Mouse (Mus musculus): Measurements from ENCODE around the gene Il3ra. TPM values are rescaled to one million over a fixed set of nuclear protein-coding genes. Genes with fewer than 3 reads are reported as not detected.

Il3ra gene
- polyA plus RNA-seq (2015; fragmentation: Nextera tagmentation; extraction: Ambion mirVana) = 5.9 and 8.0 TPM in 2 replicates

DNA sequence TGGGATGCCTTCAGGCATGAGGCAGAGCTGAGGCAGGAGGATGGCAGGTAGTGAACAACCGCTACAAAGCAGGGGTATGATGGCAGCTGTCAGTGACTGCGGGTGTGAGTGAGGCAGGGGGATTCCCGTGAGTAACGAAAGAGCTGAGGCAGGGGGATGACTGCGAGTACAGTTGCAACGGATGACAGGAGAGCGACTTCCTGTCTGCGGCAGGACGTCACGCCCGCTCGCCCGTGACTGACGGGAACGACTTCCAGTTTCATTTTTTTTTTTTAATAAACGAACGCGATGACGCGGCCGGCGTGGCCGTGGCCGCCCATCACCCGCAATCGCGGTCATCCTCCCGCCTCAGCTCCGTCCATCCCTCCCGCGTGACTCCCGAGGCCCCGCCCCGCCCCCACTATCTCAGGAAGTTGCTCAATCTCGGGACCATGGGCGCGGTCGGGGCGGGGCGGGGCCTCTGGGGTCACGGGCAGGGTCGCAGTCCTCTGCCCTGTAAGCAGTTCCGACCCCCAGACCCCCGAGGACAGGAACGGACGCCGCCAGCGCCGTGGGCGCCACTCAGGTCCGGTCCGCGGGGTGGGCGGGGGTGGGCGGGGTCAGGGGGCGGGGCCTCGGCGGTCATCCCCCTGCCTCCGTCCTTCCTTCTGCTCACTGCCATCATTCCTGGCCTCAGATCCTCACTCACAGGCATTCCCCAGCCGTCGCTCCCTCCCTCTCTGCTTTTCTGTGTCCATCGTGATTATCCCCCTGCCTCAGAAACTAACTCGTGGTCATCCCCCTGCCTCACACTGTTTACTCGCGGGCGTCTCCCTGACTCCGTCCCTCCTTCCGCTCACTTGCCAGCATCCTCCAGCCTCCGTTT lies at the start of gene Il3ra:
Il3ra (plus strand) TSS at position 328 of the 865 bp plus-strand sequence.
- Histone ChIP-seq H3K4me3 (replicated peaks) (peak within 1 kb of the TSS; percentile 62), H3K4me2 (peak within 1 kb of the TSS; percentile 87), H3K9me3 (no peaks in the 10 kb centered on the region; the same call in 1 of the 2 replicates), H3K9ac (peak within 1 kb of the TSS; percentile 22; the same call in 1 of the 2 replicates), H3K4me1 (no peaks in the 10 kb centered on the region), H3K27me3 (replicated peaks) (no peaks in the 10 kb centered on the region), H3K27ac (peak within 1 kb of the TSS; percentile 74), H3K36me3 (peaks cover 7% of the 10 kb centered on the region; the same call in 1 of the 2 replicates)
- ATAC-seq (ENCODE audit: insufficient read depth, low FRiP score, low read depth) = peak; percentile 36
- WGBS = 3% methylated on average over 64 of the region's 69 CpGs

DNA sequence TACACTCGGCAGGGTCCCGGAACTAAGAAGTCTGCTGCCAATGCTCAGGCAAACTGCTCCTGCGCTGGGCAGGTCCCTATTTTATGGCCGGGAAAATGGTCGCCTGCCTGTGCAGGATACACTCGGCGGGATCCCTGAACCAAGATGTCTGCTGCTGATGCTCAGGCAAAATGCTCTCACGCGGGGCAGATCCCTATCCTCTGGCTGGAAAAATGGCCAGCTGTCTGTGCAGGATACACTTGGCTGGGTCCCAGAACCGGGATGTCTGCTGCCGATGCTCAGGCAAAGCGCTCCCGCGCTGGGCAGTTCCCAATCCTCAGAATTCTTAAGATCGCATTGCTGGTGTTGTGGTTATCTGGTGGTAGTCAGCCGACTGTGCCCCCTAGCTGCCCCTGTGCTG lies 37.1 kb upstream of the Il3ra start:
- H3K4me3 ChIP-seq (replicated peaks) = 0 out of 2 replicates have a peak overlapping the region, but pooled peaks have one; percentile 0
- H3K9me3 ChIP-seq = no peaks in the 10 kb centered on the region
- no peaks in the 10 kb centered on the region for H3K27me3 ChIP-seq (replicated peaks)
- no peaks in the 10 kb centered on the region for H3K4me1 ChIP-seq
- H3K9ac ChIP-seq = no peak overlapping the region
- ATAC-seq (ENCODE audit: insufficient read depth, low FRiP score, low read depth) = no peak
- H3K27ac ChIP-seq = no peak overlapping the region
- WGBS = 53% methylated on average over 16 of the region's 16 CpGs
- no peaks in the 10 kb centered on the region for H3K36me3 ChIP-seq
- peak overlapping the region; percentile 35; the same call in 1 of the 2 replicates for H3K4me2 ChIP-seq

- H3K27ac ChIP-seq = no peak overlapping the region
- H3K9me3 ChIP-seq = no peaks in the 10 kb centered on the region
- no peak for ATAC-seq (ENCODE audit: insufficient read depth, low FRiP score, low read depth)
- no peaks in the 10 kb centered on the region for H3K27me3 ChIP-seq (replicated peaks)
- no peaks in the 10 kb centered on the region for H3K36me3 ChIP-seq
- H3K4me1 ChIP-seq = no peaks in the 10 kb centered on the region
- no peak overlapping the region for H3K9ac ChIP-seq
- WGBS = 50% methylated on average over 14 of the region's 14 CpGs
- no peak overlapping the region for H3K4me2 ChIP-seq
- H3K4me3 ChIP-seq (replicated peaks) = no peak overlapping the region
These were observed 36.7 kb upstream of the Il3ra start for GRCm38 (mm10) chr14:14309416-14309815.

- no peak within 1 kb of the TSS for H3K27ac ChIP-seq
- H3K4me2 ChIP-seq = no peak within 1 kb of the TSS
- H3K27me3 ChIP-seq (replicated peaks) = no peaks in the 10 kb centered on the region
- no peak for ATAC-seq (ENCODE audit: insufficient read depth, low FRiP score, low read depth)
- no peak within 1 kb of the TSS for H3K4me3 ChIP-seq (replicated peaks)
- H3K36me3 ChIP-seq = no peaks in the 10 kb centered on the region
- H3K4me1 ChIP-seq = no peaks in the 10 kb centered on the region
- H3K9me3 ChIP-seq = no peaks in the 10 kb centered on the region
- no peak within 1 kb of the TSS for H3K9ac ChIP-seq
These were observed 23.5 kb upstream of the Il3ra start, which contains the start of gene Olfr31 for GRCm38 (mm10) chr14:14322528-14322927. TSS of gene Olfr31 (plus strand) at chr14:14322828.

- peak; percentile 85 for ATAC-seq (ENCODE audit: insufficient read depth, low FRiP score, low read depth)
- Histone ChIP-seq H3K27ac (peak overlapping the region; percentile 74), H3K36me3 (peaks cover 5% of the 10 kb centered on the region; the same call in 1 of the 2 replicates), H3K4me1 (no peaks in the 10 kb centered on the region), H3K9ac (no peak overlapping the region), H3K27me3 (replicated peaks) (no peaks in the 10 kb centered on the region), H3K4me3 (replicated peaks) (peak overlapping the region; percentile 62), H3K9me3 (no peaks in the 10 kb centered on the region; the same call in 1 of the 2 replicates), H3K4me2 (peak overlapping the region; percentile 87)
- 5% methylated on average over 40 of the region's 40 CpGs for WGBS
These were observed 783 bp upstream of the Il3ra start for GRCm38 (mm10) chr14:14345113-14345871.

GRCm38 (mm10) chr14:14346813-14347100 lies 682 bp downstream of the Il3ra start:
- no peaks in the 10 kb centered on the region for H3K4me1 ChIP-seq
- no peaks in the 10 kb centered on the region for H3K27me3 ChIP-seq (replicated peaks)
- WGBS = 33% methylated on average over 16 of the region's 16 CpGs
- H3K36me3 ChIP-seq = peaks cover 7% of the 10 kb centered on the region; the same call in 1 of the 2 replicates
- H3K4me2 ChIP-seq = peak overlapping the region; percentile 87
- 0 out of 2 replicates have a peak, but pooled peaks have one; percentile 0 for ATAC-seq (ENCODE audit: insufficient read depth, low FRiP score, low read depth)
- H3K9me3 ChIP-seq = no peaks in the 10 kb centered on the region; the same call in 1 of the 2 replicates
- H3K9ac ChIP-seq = no peak overlapping the region; the same call in 1 of the 2 replicates
- H3K4me3 ChIP-seq (replicated peaks) = peak overlapping the region; percentile 62
- no peak overlapping the region for H3K27ac ChIP-seq

- H3K4me2 ChIP-seq = no peak overlapping the region
- H3K9me3 ChIP-seq = no peaks in the 10 kb centered on the region; the same call in 1 of the 2 replicates
- H3K27me3 ChIP-seq (replicated peaks) = no peaks in the 10 kb centered on the region
- no peaks in the 10 kb centered on the region for H3K4me1 ChIP-seq
- no peak overlapping the region for H3K4me3 ChIP-seq (replicated peaks)
- no peak for ATAC-seq (ENCODE audit: insufficient read depth, low FRiP score, low read depth)
- 80% methylated on average over 17 of the region's 17 CpGs for whole genome bisulfite sequencing
- H3K36me3 ChIP-seq = peaks cover 7% of the 10 kb centered on the region; the same call in 1 of the 2 replicates
- H3K27ac ChIP-seq = no peak overlapping the region
- H3K9ac ChIP-seq = no peak overlapping the region
These were observed 1.2 kb downstream of the Il3ra start for GRCm38 (mm10) chr14:14347151-14347835.

- Histone ChIP-seq H3K4me1 (no peaks in the 10 kb centered on the region), H3K9me3 (no peaks in the 10 kb centered on the region; the same call in 1 of the 2 replicates), H3K36me3 (peaks cover 7% of the 10 kb centered on the region; the same call in 1 of the 2 replicates), H3K27ac (no peak overlapping the region), H3K27me3 (replicated peaks) (no peaks in the 10 kb centered on the region), H3K4me3 (replicated peaks) (no peak overlapping the region), H3K4me2 (no peak overlapping the region), H3K9ac (no peak overlapping the region)
- no peak for ATAC-seq (ENCODE audit: insufficient read depth, low FRiP score, low read depth)
- 95% methylated on average over 14 of the region's 14 CpGs for WGBS
These were observed 2.0 kb downstream of the Il3ra start for GRCm38 (mm10) chr14:14347836-14348621.

DNA sequence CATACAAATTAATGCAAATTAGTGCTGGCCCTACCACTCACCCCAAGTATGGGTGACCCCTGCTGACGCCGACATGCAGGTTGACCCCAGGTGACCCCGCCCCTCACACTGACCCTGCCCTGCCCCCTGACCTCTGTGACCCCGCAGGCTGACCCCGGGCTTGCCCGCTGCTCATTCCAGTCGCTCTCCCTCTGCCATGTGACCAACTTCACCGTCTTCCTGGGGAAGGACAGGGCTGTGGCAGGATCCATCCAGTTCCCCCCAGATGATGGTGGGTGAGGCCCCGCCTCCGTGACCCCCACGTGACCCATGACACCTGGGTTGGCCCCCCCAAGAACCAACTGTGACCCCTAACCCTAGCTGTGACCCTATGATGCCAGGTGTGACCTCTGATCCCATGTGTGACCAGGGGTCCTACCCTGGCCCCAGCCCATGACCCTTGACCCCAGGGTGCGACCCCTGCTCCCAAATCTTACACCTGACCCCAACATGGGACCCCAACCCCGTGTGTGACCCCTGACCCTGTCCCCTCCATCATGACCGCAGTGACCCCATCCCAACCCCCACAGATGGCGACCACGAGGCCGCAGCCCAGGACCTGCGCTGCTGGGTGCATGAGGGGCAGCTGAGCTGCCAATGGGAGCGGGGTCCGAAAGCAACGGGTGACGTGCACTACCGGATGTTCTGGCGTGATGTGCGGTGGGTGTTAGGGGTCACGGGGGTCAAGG lies 2.8 kb downstream of the Il3ra start:
- H3K9me3 ChIP-seq = no peaks in the 10 kb centered on the region; the same call in 1 of the 2 replicates
- no peak overlapping the region for H3K27ac ChIP-seq
- no peak for ATAC-seq (ENCODE audit: insufficient read depth, low FRiP score, low read depth)
- H3K4me3 ChIP-seq (replicated peaks) = no peak overlapping the region
- no peaks in the 10 kb centered on the region for H3K27me3 ChIP-seq (replicated peaks)
- no peak overlapping the region for H3K4me2 ChIP-seq
- no peak overlapping the region for H3K9ac ChIP-seq
- H3K36me3 ChIP-seq = peaks cover 7% of the 10 kb centered on the region; the same call in 1 of the 2 replicates
- H3K4me1 ChIP-seq = no peaks in the 10 kb centered on the region
- WGBS = 94% methylated on average over 26 of the region's 26 CpGs

DNA sequence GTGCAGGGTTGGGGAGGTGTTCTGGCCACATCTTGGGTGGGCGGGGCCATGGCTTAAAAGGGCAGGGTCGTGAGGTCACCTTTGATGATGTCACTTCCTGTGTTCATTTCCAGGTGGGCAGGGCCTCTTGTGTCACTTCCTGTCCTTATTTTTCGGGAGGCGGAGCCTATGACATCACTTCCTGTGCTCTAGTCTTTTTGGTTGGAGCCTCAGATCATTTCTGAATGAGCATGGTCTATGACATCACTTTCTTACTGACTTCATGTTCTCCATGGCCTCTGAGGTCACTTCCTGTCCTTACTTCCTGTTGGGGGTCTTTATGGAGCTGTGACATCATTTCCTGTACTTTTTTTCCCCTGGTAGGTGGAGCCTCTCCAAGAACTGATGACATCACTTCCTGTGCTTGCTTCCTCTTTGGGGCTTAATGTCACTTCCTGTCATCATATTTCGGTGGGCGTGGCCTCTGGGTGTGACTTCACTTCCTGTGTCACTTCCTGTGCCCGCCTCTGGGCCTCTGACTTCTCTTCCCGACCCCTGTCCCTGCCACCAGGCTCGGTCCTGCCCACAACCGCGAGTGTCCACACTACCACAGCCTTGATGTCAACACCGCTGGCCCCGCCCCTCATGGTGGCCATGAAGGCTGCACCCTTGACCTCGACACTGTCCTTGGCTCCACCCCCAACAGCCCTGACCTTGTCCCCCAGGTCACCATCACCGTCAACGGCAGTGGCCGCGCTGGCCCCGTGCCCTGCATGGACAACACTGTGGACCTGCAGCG lies 3.6 kb downstream of the Il3ra start:
- Histone ChIP-seq H3K4me1 (no peaks in the 10 kb centered on the region), H3K27ac (no peak overlapping the region), H3K9ac (no peak overlapping the region), H3K36me3 (peaks cover 7% of the 10 kb centered on the region; the same call in 1 of the 2 replicates), H3K9me3 (no peaks in the 10 kb centered on the region; the same call in 1 of the 2 replicates), H3K4me3 (replicated peaks) (no peak overlapping the region), H3K27me3 (replicated peaks) (no peaks in the 10 kb centered on the region), H3K4me2 (no peak overlapping the region)
- 95% methylated on average over 20 of the region's 20 CpGs for WGBS
- no peak for ATAC-seq (ENCODE audit: insufficient read depth, low FRiP score, low read depth)
